Mouse (Mus musculus) ES-Bruce4 (cell line): ENCODE results near the gene Serpina5.

Source experiments
- CTCF ChIP-seq: IDR thresholded peaks from one replicate; pipeline ENCODE4 v1.8.1; 2011; ENCODE audit warnings: low read depth, low read length
- EP300 ChIP-seq: IDR thresholded peaks from 2 replicates; pipeline ENCODE4 v1.6.1; 2011; ENCODE audit warnings: low read depth, low read length; ENCODE audit not compliant: insufficient read depth
- POLR2A ChIP-seq: IDR thresholded peaks from one replicate; pipeline ENCODE4 v1.8.1; 2011; ENCODE audit warnings: low read length; ENCODE audit not compliant: insufficient read depth

GRCm38 (mm10) chr12:104140543-104141103 lies 39.7 kb downstream of the Serpina5 start:
- TF ChIP-seq POLR2A = no peak
- no peak for TF ChIP-seq CTCF
- TF ChIP-seq EP300 = no peak
